Mouse (Mus musculus) thymus, postnatal 0 days (tissue): Measurements from ENCODE around the gene Adgrb3. TPM values are rescaled to one million over a fixed set of nuclear protein-coding genes. Genes with fewer than 3 reads are reported as not detected.

Source experiments
- DNase-seq: peaks from one replicate; pipeline ENCODE4 v3.0.0-alpha.2; 2015; ENCODE audit warnings: low spot score
- polyA plus RNA-seq: library from polyadenylated mRNA; unstranded; fragments of >200 nt; fragmentation: Nextera tagmentation; extraction: Ambion mirVana; gene quantifications from 2 replicates; pipeline ENCODE4 v1.2.1, GENCODE M21; 2015

Adgrb3 gene
- polyA plus RNA-seq, 1 experiment from 2014 or later, result 0.10 TPM

GRCm38 (mm10) chr1:25310066-25310465 lies 519.4 kb downstream of the Adgrb3 start:
- no peak for DNase-seq

GRCm38 (mm10) chr1:25281471-25281870 lies 548.0 kb downstream of the Adgrb3 start:
- no peak for DNase-seq

DNA sequence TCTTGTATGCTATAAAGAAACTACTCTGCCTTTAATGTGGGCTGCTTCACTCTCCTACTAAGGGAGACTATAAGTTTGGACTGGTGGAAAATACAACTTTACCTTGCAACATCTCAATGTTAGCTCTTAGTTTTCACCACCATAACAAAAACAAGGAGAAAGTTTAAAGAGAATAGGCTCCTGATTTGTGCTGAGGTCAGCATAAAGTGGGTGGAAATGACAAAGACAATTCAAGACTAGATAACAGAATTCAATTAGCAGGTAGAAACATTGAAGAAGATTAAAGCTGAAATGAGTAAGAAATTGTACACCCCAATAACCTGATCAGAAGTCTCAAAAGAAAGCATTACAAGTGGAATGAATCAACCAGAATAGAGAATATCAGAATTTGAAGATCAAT lies 578.9 kb downstream of the Adgrb3 start:
- DNase-seq, result no peak

DNA sequence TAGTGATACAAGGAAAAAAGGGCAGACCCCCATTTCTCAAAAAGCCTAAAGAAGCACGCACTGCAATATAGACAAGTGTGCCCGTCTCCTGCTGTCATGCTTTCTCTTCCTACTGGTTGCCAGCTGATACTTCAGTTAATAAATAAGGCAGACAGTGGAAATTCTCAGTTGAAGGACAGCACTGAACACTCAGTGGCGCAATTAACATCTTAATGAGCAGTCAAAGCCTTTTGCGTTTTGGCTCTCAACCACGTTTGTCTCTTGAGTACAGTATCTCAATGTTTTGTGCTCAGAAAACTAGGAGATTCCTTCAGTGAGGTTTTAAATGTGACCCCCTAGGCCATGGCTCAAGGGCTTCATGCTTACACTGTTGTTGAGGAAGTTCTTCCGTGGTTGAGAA lies 587.1 kb downstream of the Adgrb3 start:
- no peak for DNase-seq

- no peak for DNase-seq
These were observed 600.2 kb downstream of the Adgrb3 start for GRCm38 (mm10) chr1:25229245-25229750.

DNA sequence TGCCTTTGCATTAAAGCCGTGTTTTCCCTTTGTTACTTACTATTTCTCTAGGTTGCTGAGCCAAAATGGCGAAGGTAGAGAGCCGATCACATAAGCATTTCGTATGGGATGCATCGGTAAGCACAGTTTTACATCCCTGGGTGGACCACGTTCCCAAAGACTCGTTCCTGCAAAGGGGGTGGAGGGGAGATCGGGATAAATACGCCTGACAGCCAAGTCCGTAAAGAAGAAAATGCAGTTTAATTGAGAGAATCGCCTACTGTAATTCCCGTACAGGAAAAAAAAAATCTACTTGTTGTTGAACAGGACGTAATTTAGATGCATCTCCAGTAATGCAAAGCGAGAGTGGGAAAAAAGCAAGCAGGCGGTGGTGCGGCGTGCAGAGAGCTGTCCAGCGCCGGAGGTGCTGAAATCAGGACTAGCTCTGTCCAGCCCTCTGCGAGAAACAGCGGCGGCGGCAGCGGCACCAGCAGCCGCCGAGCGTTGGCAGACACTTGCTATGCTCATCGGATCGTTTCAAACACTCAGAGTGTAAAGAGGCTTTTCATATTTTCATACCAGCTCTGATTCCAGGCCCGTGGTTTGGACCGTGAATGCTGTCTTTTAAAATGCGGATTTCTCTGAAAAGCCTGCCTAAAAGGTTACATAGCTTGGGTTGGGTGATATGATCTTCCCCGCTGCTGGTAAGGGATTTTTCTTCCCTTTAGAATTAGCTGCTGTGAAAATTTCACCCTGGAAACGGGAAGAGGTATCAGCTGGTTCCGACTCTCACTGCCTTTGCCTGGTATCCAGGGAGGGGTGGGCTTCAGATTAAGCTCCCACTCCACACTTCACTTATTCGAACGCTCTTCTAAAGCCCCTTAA lies 600.9 kb downstream of the Adgrb3 start:
- DNase-seq, result peak; percentile 5

GRCm38 (mm10) chr1:25227880-25228279 lies 601.6 kb downstream of the Adgrb3 start:
- no peak for DNase-seq

GRCm38 (mm10) chr1:25204636-25205035 lies 624.9 kb downstream of the Adgrb3 start:
- no peak for DNase-seq

DNA sequence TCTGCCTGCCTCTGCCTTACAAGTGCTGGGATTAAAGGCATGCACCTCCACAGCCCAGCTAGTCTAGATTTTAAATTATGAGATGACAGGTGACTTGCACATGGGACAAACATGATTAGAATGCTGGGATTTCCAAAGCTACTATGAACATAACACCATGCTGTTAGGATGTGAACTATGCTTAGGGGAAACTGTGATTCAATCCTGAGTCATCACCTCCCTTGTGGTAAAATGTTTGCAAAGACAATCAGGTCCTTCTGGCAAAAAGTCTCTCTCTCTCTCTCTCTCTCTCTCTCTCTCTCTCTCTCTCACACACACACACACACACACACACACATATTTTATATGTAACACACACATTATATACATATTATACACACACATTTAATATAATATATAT lies 630.1 kb downstream of the Adgrb3 start:
- no peak for DNase-seq

GRCm38 (mm10) chr1:25191986-25192385 lies 637.5 kb downstream of the Adgrb3 start:
- DNase-seq, result no peak

DNA sequence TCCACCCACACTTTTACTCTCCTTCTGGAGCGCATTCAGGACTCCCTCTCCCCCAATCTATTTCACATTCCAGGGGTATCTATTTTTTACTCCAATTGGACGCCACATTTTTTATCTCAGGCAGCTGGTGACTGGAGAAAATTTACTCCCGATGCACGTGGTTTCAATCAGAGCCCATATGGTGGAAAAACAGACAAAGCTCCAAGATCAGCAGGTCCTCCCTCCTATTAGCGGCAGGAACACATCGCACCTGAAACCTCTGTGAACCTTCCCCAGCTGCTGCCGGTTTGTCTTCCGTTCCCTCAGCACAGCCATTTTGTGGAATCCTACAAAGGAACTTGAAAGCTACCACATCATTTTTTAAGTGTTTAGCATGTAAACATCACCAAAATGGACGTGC lies 640.2 kb downstream of the Adgrb3 start:
- DNase-seq, result no peak

DNA sequence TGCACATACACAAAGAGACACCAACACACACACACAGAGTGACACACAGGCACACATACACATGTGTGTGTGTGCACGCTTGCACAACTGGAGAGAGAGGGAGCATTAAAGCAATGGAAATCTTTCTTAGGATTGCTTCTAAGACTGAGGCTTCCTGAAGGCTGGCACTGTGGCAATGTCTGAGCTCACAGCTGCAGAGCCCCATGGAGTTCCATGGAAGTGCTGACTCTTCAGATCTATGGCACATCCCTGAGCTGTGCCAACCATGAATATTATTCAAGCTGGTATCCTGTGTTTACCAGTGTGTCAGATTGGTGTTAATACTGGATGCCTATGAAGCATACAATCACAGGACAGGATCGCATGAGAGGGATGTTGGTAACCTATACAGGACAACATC lies 643.6 kb downstream of the Adgrb3 start:
- no peak for DNase-seq

GRCm38 (mm10) chr1:25181881-25182280 lies 647.6 kb downstream of the Adgrb3 start:
- DNase-seq, result no peak

- DNase-seq, result no peak
These were observed 648.9 kb downstream of the Adgrb3 start for GRCm38 (mm10) chr1:25180615-25181014.

DNA sequence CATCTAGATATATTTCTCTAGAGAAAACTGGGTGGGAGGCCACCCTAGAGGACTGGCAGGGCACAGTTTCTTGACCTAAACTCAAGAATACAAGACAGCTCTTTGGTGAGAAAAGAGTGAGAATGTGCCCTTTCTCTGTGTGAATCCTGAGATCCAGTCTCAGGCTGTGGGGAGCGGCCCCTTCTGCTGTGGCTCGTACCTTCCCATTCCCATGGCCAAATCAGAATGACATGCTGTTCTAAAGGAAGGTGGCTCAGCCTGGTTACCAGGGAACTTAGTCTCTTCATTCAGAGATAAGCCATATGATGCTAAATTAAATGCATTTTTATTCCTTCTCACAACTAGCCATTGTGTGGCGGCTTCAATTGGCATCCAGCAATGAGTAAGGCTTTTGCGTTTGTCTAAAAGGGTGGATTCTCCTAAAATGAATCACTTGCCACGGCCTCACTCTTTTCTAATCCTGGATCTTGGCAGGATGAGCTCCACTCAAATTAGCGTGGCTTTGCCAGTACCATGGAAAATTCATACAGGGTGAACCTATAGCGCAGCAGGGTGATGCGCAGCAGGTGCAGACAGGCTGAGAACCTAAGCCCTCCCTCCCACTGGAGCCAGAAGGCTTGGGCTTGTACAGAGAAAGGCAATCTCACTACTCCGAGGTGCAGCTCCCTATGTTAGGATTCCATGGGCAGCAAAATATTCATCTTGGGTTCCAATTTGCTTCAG lies 649.5 kb downstream of the Adgrb3 start:
- no peak for DNase-seq

GRCm38 (mm10) chr1:25178347-25179130 lies 651.0 kb downstream of the Adgrb3 start:
- DNase-seq, result no peak

DNA sequence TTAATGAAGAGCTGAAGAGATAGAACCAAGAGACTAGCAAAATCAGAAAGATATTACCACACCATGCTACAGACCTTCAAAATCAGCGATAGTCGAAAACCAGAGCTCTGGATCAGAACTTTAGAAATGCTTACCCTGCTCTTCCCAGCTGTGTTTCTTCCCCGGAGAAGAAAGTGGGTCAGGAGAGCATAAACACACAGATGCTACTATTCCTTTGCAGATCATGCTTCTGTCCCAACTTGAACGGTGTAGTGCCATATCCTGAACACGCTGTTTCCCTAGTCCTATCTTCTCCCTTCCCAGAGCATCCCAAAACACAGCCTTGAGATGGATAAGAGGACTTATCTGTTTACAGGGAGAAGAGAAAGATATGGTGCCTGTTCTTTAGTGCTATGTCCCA lies 662.4 kb downstream of the Adgrb3 start:
- no peak for DNase-seq

GRCm38 (mm10) chr1:25166036-25166796 lies 663.3 kb downstream of the Adgrb3 start:
- no peak for DNase-seq

- DNase-seq, result no peak
These were observed 665.9 kb downstream of the Adgrb3 start for GRCm38 (mm10) chr1:25163561-25163960.

- no peak for DNase-seq
These were observed 683.3 kb downstream of the Adgrb3 start for GRCm38 (mm10) chr1:25146206-25146605.
